Mouse (Mus musculus) brain, embryonic 14.5 days (tissue): ENCODE data around the gene Gm10318.

Source experiments
- CTCF ChIP-seq: fragments of 200-500 bp; IDR thresholded peaks from 2 replicates; pipeline ENCODE4 v1.5.1; 2012; ENCODE audit warnings: inconsistent platforms, mild to moderate bottlenecking, moderate library complexity, borderline replicate concordance; ENCODE audit not compliant: insufficient read depth, insufficient read length; ENCODE audit errors: extremely low read depth
- POLR2A ChIP-seq: fragments of 200-500 bp; IDR thresholded peaks from 2 replicates; pipeline ENCODE4 v1.6.1; 2012; ENCODE audit warnings: mild to moderate bottlenecking, inconsistent platforms, borderline replicate concordance; ENCODE audit not compliant: poor library complexity, insufficient read depth, insufficient read length, severe bottlenecking; ENCODE audit errors: extremely low read depth

GRCm38 (mm10) chr10:77869651-77870050, 17.0 kb downstream of the Gm10318 start:
- no peak for TF ChIP-seq CTCF
- no peak for TF ChIP-seq POLR2A
